Mouse (Mus musculus): ENCODE data around the gene Tmem19. TPM values are rescaled to one million over a fixed set of nuclear protein-coding genes. Genes with fewer than 3 reads are reported as not detected.

Gene Tmem19
- polyA plus RNA-seq (2012; rRNA removed) (3.6 and 5.5 TPM in 2 replicates), polyA plus RNA-seq (2014; fragmentation: Nextera tagmentation; extraction: Ambion mirVana) (11.3 and 11.7 TPM in 2 replicates)

DNA sequence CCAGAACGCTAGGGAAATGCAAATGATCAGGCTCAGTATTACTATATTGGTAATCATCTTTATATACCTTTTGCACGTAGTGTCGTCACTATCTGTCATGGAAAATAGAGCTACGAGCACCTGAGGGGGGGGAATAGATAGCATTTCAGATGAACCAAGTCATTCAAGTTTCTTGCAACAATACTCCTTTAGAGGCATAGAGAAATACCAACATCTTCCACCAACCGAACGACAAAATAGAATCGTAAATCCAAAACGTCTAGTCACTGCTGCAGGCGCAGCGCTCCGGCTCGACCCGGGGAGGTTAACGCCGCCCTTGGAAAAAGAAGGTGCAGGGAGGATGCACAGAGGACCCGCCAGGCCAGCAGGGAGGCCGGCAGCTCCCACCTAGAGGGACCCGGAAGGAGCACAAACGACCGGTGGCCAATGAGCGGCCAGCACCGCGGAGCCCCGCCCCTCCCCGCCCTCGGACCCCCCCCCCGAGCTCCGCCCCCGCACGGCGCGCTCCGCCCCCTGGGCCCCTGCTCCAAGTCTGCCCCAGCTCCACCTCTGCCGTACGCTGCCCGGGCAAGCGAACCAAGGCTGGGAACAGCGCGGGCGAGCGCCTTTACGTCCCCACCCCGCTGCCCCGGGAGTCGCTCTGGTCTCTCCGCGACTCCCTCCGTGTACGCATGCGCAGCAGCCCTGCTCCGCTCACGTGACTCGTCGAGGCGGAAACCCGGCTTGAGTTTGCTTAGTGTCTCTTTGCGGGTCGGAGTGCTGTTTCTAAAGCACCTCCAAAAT is at the start of gene Tmem19:
Gene Tmem19 (minus strand): TSS at position 662 of the 783 bp plus-strand sequence.
- H3K27me3 ChIP-seq (ENCODE audit: control insufficient read depth, insufficient read depth, low read length), result no peaks in the 10 kb centered on the region
- ATAC-seq (ENCODE audit: insufficient read depth) (peak; percentile 99), DNase-seq (ENCODE audit: low read depth in 3 of 3, low spot score in 3 of 3) (peak; percentile 92 to 96 (median 93))
- peak within 1 kb of the TSS; percentile 69 to 72 for H3K4me3 ChIP-seq (ENCODE audit: insufficient read depth in 1 of 2, low read depth in 2 of 2, low read length in 2 of 2)
- no peaks in the 10 kb centered on the region for H3K36me3 ChIP-seq (replicated peaks; ENCODE audit: control insufficient read depth, insufficient read depth, low read depth)
- peak within 1 kb of the TSS; percentile 98 for H3K4me2 ChIP-seq (ENCODE audit: low read depth)
- WGBS (ENCODE audit: insufficient replicate concordance), result under 1% methylated on average over 56 of the region's 58 CpGs
- no peaks in the 10 kb centered on the region for H3K9me3 ChIP-seq (ENCODE audit: control insufficient read depth, low read length)
- peak within 1 kb of the TSS; percentile 87 for H3K9ac ChIP-seq (replicated peaks)
- H3K4me1 ChIP-seq (replicated peaks; ENCODE audit: control insufficient read depth in 2 of 2, insufficient read depth in 2 of 2, low read length in 1 of 2), result peaks cover 10 to 12% of the 10 kb centered on the region in 2 experiments
- TF ChIP-seq EP300 (IDR thresholded peaks at IDR 0.05; ENCODE audit: low read depth) (no peak), CTCF (IDR thresholded peaks at IDR 0.05; ENCODE audit: low read depth) (0 out of 2 replicates have a peak, but pooled peaks have one; percentile 23)
- H3K27ac ChIP-seq, result peak within 1 kb of the TSS; percentile 98

DNA sequence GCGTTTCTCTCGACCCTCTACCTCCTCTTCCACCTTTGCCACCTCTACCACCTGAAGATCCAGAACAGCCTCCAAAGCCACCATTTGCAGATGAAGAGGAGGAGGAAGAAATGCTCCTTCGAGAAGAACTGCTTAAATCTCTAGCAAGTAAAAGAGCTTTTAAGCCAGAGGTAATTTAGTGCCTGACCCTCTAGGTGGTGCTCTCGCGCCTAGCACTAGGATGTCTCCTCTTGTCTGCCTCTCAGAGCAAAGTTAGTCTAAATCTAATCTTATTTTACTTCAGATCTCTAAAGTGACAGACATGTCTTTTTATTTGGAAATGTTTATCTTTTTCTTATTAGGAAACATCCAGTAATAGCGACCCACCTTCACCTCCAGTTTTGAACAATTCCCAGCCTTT is 44.1 kb upstream of the Tmem19 start:
- Histone ChIP-seq H3K4me2 (ENCODE audit: low read depth) (no peak overlapping the region), H3K4me1 (replicated peaks; ENCODE audit: control insufficient read depth in 2 of 2, insufficient read depth in 2 of 2, low read length in 1 of 2) (no peaks in the 10 kb centered on the region), H3K9me3 (ENCODE audit: control insufficient read depth, low read length) (no peaks in the 10 kb centered on the region), H3K27ac (no peak overlapping the region), H3K36me3 (replicated peaks; ENCODE audit: control insufficient read depth, insufficient read depth, low read depth) (peaks cover 75% of the 10 kb centered on the region), H3K27me3 (ENCODE audit: control insufficient read depth, insufficient read depth, low read length) (no peaks in the 10 kb centered on the region), H3K4me3 (ENCODE audit: insufficient read depth in 1 of 2, low read depth in 2 of 2, low read length in 2 of 2) (no peak overlapping the region), H3K9ac (replicated peaks) (no peak overlapping the region)
- peak; percentile 69 for TF ChIP-seq CTCF (IDR thresholded peaks at IDR 0.05; ENCODE audit: low read depth)
- TF ChIP-seq EP300 (IDR thresholded peaks at IDR 0.05; ENCODE audit: low read depth), result no peak
- 69% methylated on average over 6 of the region's 6 CpGs for WGBS (ENCODE audit: insufficient replicate concordance)
- peak in 1 of 3 experiments; percentile 27 for DNase-seq (ENCODE audit: low read depth in 3 of 3, low spot score in 3 of 3)
- ATAC-seq (ENCODE audit: insufficient read depth), result no peak

DNA sequence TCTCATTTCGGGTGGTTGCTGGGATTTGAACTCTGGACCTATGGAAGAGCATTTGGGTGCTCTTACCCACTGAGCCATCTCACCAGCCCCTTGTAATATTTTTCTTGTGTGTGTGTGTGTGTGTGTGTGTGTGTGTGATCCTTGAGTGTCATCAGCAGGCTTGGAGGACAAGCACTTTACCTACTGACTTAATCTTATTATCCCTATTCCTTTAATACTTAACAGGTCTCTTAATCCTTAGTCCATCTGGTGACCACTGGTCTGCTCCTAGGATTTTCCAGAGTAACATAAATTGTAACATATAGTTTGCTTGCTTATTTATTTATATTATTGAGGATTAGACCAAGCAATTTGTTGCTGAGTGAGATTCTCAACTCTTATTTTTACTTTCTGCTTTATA is 29.6 kb upstream of the Tmem19 start:
- DNase-seq (ENCODE audit: low read depth in 3 of 3, low spot score in 3 of 3), result no peak
- H3K4me2 ChIP-seq (ENCODE audit: low read depth), result no peak overlapping the region
- WGBS (ENCODE audit: insufficient replicate concordance), result 83% methylated on average over 1 of the region's 1 CpGs
- no peak overlapping the region for H3K27ac ChIP-seq
- H3K4me1 ChIP-seq (replicated peaks; ENCODE audit: control insufficient read depth in 2 of 2, insufficient read depth in 2 of 2, low read length in 1 of 2), result peaks cover 3 to 6% of the 10 kb centered on the region in 2 experiments; a peak in 3 of 4 replicates
- H3K9me3 ChIP-seq (ENCODE audit: control insufficient read depth, low read length), result no peaks in the 10 kb centered on the region
- no peak overlapping the region for H3K4me3 ChIP-seq (ENCODE audit: insufficient read depth in 1 of 2, low read depth in 2 of 2, low read length in 2 of 2)
- no peaks in the 10 kb centered on the region for H3K27me3 ChIP-seq (ENCODE audit: control insufficient read depth, insufficient read depth, low read length)
- no peak for ATAC-seq (ENCODE audit: insufficient read depth)
- H3K9ac ChIP-seq (replicated peaks), result no peak overlapping the region
- peaks cover 55% of the 10 kb centered on the region for H3K36me3 ChIP-seq (replicated peaks; ENCODE audit: control insufficient read depth, insufficient read depth, low read depth)
- TF ChIP-seq CTCF (IDR thresholded peaks at IDR 0.05; ENCODE audit: low read depth), result no peak
- TF ChIP-seq EP300 (IDR thresholded peaks at IDR 0.05; ENCODE audit: low read depth), result no peak

DNA sequence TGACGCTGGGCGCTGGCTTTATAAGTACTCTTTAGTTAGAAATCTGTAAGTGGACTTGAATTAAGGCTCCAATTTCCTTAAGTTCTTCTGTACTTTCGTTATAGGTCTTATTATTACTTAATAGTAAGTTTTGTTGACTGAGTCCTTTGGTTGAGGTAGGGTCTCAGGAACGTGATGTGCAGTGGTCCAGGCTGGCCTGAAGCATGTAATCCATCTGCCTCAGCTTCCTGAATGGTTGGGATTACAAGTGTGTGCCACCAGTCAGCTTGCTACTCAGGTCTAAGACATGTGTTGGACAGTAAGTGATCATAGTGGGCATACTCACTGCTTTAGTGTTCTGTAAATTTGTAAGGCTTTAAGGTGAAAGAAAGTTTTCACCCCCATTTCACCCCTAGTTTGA is 28.8 kb upstream of the Tmem19 start:
- H3K9ac ChIP-seq (replicated peaks), result no peak overlapping the region
- no peak overlapping the region for H3K4me3 ChIP-seq (ENCODE audit: insufficient read depth in 1 of 2, low read depth in 2 of 2, low read length in 2 of 2)
- H3K27ac ChIP-seq, result no peak overlapping the region
- peaks cover 53% of the 10 kb centered on the region for H3K36me3 ChIP-seq (replicated peaks; ENCODE audit: control insufficient read depth, insufficient read depth, low read depth)
- DNase-seq (ENCODE audit: low read depth in 3 of 3, low spot score in 3 of 3) (no peak), ATAC-seq (ENCODE audit: insufficient read depth) (no peak)
- H3K9me3 ChIP-seq (ENCODE audit: control insufficient read depth, low read length), result no peaks in the 10 kb centered on the region
- TF ChIP-seq CTCF (IDR thresholded peaks at IDR 0.05; ENCODE audit: low read depth), result no peak
- no peak for TF ChIP-seq EP300 (IDR thresholded peaks at IDR 0.05; ENCODE audit: low read depth)
- no peak overlapping the region for H3K4me2 ChIP-seq (ENCODE audit: low read depth)
- WGBS (ENCODE audit: insufficient replicate concordance), result 89% methylated on average over 4 of the region's 4 CpGs
- H3K27me3 ChIP-seq (ENCODE audit: control insufficient read depth, insufficient read depth, low read length), result no peaks in the 10 kb centered on the region
- peaks cover 3 to 8% of the 10 kb centered on the region in 2 experiments; a peak in 3 of 4 replicates for H3K4me1 ChIP-seq (replicated peaks; ENCODE audit: control insufficient read depth in 2 of 2, insufficient read depth in 2 of 2, low read length in 1 of 2)

DNA sequence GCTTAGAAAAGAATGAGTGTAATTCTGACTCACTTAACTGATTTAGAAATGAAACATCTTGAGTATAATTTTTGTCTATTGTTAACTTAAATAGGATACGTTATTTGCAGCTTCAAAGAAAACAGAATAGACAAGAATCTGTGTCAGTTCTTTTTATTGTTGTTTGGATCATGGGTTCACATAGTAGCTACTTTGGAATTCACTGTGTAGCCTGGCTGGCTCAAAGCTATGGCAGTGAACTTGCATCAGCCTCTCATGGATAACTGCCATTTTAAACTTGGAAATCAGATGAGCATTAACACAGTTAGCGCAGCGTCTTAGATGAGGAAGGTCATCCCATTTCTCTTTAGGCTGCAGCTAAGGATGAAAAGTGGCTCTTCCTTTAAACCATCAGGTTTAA is 25.6 kb upstream of the Tmem19 start:
- Histone ChIP-seq H3K4me1 (replicated peaks; ENCODE audit: control insufficient read depth in 2 of 2, insufficient read depth in 2 of 2, low read length in 1 of 2) (peaks cover 7 to 10% of the 10 kb centered on the region in 2 experiments; a peak in 3 of 4 replicates), H3K27ac (no peak overlapping the region), H3K36me3 (replicated peaks; ENCODE audit: control insufficient read depth, insufficient read depth, low read depth) (peaks cover 30% of the 10 kb centered on the region), H3K27me3 (ENCODE audit: control insufficient read depth, insufficient read depth, low read length) (no peaks in the 10 kb centered on the region), H3K4me2 (ENCODE audit: low read depth) (peak overlapping the region; percentile 39), H3K9me3 (ENCODE audit: control insufficient read depth, low read length) (no peaks in the 10 kb centered on the region), H3K9ac (replicated peaks) (no peak overlapping the region), H3K4me3 (ENCODE audit: insufficient read depth in 1 of 2, low read depth in 2 of 2, low read length in 2 of 2) (no peak overlapping the region)
- 87% methylated on average over 3 of the region's 3 CpGs for WGBS (ENCODE audit: insufficient replicate concordance)
- TF ChIP-seq CTCF (IDR thresholded peaks at IDR 0.05; ENCODE audit: low read depth) (no peak), EP300 (IDR thresholded peaks at IDR 0.05; ENCODE audit: low read depth) (no peak)
- ATAC-seq (ENCODE audit: insufficient read depth), result no peak
- DNase-seq (ENCODE audit: low read depth in 3 of 3, low spot score in 3 of 3), result no peak

Data from liver, embryonic 14.5 days (tissue).